Mouse (Mus musculus): ENCODE measurements around the gene Fau. TPM values are rescaled to one million over a fixed set of nuclear protein-coding genes. Genes with fewer than 3 reads are reported as not detected.

Fau gene
- polyA plus RNA-seq, 1 experiment from 2014 or later, result 471 TPM

DNA sequence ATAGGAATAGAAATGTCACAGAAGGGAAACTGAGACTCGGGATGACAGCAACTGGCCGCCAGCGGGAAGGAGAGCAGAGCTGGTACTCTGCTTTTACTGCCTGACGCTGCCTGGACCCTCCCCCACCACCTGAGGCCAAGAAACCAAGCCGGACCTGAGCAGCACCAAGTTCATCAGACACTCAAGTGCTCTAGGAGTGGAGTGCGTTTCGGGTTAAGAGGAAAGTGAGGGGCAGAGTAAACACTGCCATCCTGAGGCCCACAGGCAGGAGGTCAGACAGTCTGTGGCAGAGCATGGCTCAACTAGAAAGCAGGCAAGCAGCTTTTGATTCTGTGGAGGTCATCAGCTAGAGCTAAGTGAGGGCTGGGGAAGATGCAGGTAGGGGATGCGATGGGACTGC is 34.6 kb upstream of the Fau start:
- Histone ChIP-seq H3K36me3 (ENCODE audit: control insufficient read depth, insufficient read depth, low read length) (no peaks in the 10 kb centered on the region), H3K9me3 (ENCODE audit: control insufficient read depth, low read length) (no peaks in the 10 kb centered on the region), H3K27ac (ENCODE audit: low read depth, low read length) (no peak overlapping the region), H3K4me2 (ENCODE audit: low read length) (no peak overlapping the region), H3K9ac (ENCODE audit: low read depth, low read length) (no peak overlapping the region; the same call in 1 of the 2 replicates), H3K4me3 (ENCODE audit: low read length) (no peak overlapping the region), H3K4me1 (ENCODE audit: control insufficient read depth, insufficient read depth, low read depth, low read length) (no peaks in the 10 kb centered on the region), H3K27me3 (replicated peaks; ENCODE audit: control insufficient read depth, insufficient read depth, low read length) (no peaks in the 10 kb centered on the region)
- no peak for ATAC-seq
- WGBS, result 68% methylated on average over 8 of the region's 8 CpGs

DNA sequence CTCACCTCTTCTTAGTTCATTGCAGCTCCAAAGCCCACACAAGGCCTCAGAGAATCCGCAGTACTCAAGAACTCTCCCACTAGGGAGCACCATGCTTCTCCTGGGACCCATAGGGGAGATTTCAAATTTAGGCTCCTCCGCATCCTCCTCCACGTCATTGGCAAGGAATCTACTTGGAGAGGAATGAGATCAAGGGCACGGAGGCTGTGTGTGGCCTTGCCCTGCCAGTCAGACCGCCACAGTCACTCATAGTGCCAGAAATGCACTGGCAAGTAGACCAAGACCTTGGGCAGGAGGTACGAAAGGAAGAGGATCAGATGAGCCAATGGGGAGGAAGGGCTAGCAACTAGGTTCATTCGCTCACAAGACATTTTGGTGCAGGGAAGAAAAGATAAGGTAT is 33.7 kb upstream of the Fau start:
- Histone ChIP-seq H3K9ac (ENCODE audit: low read depth, low read length) (no peak overlapping the region), H3K4me3 (ENCODE audit: low read length) (no peak overlapping the region), H3K9me3 (ENCODE audit: control insufficient read depth, low read length) (no peaks in the 10 kb centered on the region), H3K36me3 (ENCODE audit: control insufficient read depth, insufficient read depth, low read length) (no peaks in the 10 kb centered on the region), H3K27ac (ENCODE audit: low read depth, low read length) (no peak overlapping the region), H3K27me3 (replicated peaks; ENCODE audit: control insufficient read depth, insufficient read depth, low read length) (no peaks in the 10 kb centered on the region), H3K4me1 (ENCODE audit: control insufficient read depth, insufficient read depth, low read depth, low read length) (no peaks in the 10 kb centered on the region), H3K4me2 (ENCODE audit: low read length) (no peak overlapping the region)
- ATAC-seq, result no peak
- 85% methylated on average over 7 of the region's 7 CpGs for WGBS

DNA sequence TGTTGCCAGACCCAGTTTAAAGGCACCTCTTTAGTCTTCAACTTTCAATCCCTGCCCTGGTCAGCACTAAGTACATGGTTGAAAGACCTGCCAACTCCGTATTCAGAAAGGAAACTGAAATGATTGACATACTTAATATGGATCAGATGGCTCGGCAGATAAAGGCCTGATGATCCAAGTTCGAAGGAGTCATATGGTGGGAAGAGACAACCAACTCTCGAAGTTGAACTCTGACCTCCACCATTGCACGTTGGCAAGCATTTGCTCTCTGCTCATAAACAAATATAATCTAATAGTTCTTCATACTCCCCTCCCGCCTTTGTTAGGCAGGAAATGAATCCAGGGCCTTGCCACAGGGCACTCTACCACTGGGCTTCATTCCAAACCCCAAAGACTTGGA is 28.7 kb upstream of the Fau start:
- H3K4me1 ChIP-seq (ENCODE audit: control insufficient read depth, insufficient read depth, low read depth, low read length), result no peaks in the 10 kb centered on the region
- no peaks in the 10 kb centered on the region for H3K9me3 ChIP-seq (ENCODE audit: control insufficient read depth, low read length)
- no peak overlapping the region for H3K9ac ChIP-seq (ENCODE audit: low read depth, low read length)
- H3K4me3 ChIP-seq (ENCODE audit: low read length), result no peak overlapping the region
- H3K27me3 ChIP-seq (replicated peaks; ENCODE audit: control insufficient read depth, insufficient read depth, low read length), result no peaks in the 10 kb centered on the region
- H3K36me3 ChIP-seq (ENCODE audit: control insufficient read depth, insufficient read depth, low read length), result no peaks in the 10 kb centered on the region
- no peak overlapping the region for H3K27ac ChIP-seq (ENCODE audit: low read depth, low read length)
- 84% methylated on average over 6 of the region's 6 CpGs for WGBS
- no peak overlapping the region for H3K4me2 ChIP-seq (ENCODE audit: low read length)
- no peak for ATAC-seq

DNA sequence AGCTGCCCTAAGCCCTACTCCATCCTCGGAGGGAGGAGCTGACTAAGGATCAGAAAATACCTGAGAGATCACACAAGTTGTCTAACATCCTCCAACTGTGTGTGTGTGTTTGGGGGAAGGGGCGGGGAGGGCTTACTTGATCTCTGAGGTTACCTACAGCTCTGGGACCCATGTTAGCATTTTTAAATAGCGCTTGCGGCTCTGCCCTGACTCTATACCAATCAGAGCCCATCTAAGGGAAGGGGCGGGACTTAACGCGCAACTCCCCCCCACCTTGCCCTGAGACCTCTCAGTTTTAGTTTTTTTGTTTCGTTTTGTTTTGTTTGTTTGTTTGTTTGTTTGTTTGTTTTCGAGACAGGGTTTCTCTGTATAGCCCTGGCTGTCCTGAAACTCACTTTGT is 28.2 kb upstream of the Fau start:
- Histone ChIP-seq H3K27me3 (replicated peaks; ENCODE audit: control insufficient read depth, insufficient read depth, low read length) (no peaks in the 10 kb centered on the region), H3K36me3 (ENCODE audit: control insufficient read depth, insufficient read depth, low read length) (no peaks in the 10 kb centered on the region), H3K9ac (ENCODE audit: low read depth, low read length) (no peak overlapping the region), H3K4me3 (ENCODE audit: low read length) (no peak overlapping the region), H3K9me3 (ENCODE audit: control insufficient read depth, low read length) (no peaks in the 10 kb centered on the region), H3K4me1 (ENCODE audit: control insufficient read depth, insufficient read depth, low read depth, low read length) (no peaks in the 10 kb centered on the region), H3K27ac (ENCODE audit: low read depth, low read length) (no peak overlapping the region), H3K4me2 (ENCODE audit: low read length) (no peak overlapping the region)
- ATAC-seq, result no peak
- 85% methylated on average over 9 of the region's 9 CpGs for WGBS

DNA sequence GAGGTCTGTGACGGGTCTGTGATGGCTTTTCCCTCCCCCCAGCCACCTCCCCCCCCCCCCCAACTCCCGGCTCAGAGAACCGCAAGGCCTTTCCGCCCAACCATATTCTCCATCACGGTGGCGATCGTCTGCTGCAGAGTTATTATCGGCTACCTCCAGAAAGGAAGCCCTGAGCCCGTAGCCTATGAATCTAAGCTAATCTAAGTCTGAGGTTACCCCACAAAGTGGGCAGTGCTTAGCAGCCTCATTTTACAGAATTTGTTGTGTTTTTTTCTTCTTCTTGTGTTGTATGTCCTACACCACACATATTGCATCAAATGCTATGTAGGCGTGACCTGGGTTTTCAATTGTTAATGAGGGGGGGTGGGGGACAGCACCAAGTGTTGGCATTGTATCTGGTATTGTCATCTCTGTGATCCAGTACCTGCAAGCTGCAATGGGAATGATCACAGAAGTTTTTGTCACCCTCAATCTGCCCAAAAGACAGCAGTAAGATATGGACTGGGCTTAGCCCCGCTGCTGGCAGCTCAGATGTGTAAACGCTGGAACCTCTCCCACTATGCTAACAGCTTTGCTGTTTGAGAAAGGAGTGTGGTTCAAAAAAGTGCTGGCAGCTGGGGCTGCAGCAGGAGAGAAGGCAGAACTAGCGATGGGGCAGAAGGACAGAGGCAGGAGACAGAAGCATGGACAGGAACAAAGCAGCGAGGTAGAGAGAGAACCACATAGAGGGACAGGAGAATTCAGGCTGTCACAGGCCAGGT is 26.9 kb upstream of the Fau start:
- H3K36me3 ChIP-seq (ENCODE audit: control insufficient read depth, insufficient read depth, low read length), result no peaks in the 10 kb centered on the region
- H3K9me3 ChIP-seq (ENCODE audit: control insufficient read depth, low read length), result no peaks in the 10 kb centered on the region
- H3K4me2 ChIP-seq (ENCODE audit: low read length), result no peak overlapping the region
- H3K27ac ChIP-seq (ENCODE audit: low read depth, low read length), result no peak overlapping the region
- 74% methylated on average over 14 of the region's 14 CpGs for WGBS
- H3K9ac ChIP-seq (ENCODE audit: low read depth, low read length), result no peak overlapping the region
- H3K27me3 ChIP-seq (replicated peaks; ENCODE audit: control insufficient read depth, insufficient read depth, low read length), result no peaks in the 10 kb centered on the region
- ATAC-seq, result no peak
- no peak overlapping the region for H3K4me3 ChIP-seq (ENCODE audit: low read length)
- H3K4me1 ChIP-seq (ENCODE audit: control insufficient read depth, insufficient read depth, low read depth, low read length), result no peaks in the 10 kb centered on the region

DNA sequence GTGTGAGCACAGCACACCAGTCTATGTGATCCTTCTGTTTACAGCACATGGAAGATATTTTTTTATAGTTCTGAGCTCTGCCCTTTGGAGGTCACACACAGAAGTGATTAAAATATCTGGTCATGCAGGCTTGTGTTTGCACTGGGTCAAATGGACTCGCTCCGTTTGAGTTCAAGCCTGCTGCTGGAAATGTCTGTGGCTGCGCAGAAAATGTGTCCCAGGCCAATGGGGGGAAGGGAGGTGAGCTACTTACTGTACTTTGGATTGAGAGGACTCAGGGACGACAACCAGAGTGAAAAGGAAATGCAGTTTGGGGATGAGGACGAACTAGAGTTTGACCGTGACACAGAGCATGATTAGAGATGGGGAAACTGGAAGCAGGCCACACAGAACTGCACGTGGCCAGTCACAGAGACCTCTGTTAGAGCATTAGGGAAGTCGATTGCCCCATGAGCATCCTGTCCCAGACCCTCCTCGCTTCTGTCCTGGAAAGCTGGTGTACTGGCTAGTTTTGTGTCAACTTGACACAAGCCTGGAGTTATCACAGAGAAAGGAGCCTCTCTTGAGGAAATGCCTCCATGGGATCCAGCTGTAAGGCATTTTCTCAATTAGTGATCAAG is 21.6 kb upstream of the Fau start:
- WGBS, result 83% methylated on average over 9 of the region's 9 CpGs
- ATAC-seq, result no peak
- Histone ChIP-seq H3K4me3 (ENCODE audit: low read length) (no peak overlapping the region), H3K36me3 (ENCODE audit: control insufficient read depth, insufficient read depth, low read length) (no peaks in the 10 kb centered on the region), H3K9me3 (ENCODE audit: control insufficient read depth, low read length) (no peaks in the 10 kb centered on the region), H3K27ac (ENCODE audit: low read depth, low read length) (no peak overlapping the region), H3K4me1 (ENCODE audit: control insufficient read depth, insufficient read depth, low read depth, low read length) (no peaks in the 10 kb centered on the region), H3K9ac (ENCODE audit: low read depth, low read length) (no peak overlapping the region), H3K4me2 (ENCODE audit: low read length) (no peak overlapping the region), H3K27me3 (replicated peaks; ENCODE audit: control insufficient read depth, insufficient read depth, low read length) (no peaks in the 10 kb centered on the region)

DNA sequence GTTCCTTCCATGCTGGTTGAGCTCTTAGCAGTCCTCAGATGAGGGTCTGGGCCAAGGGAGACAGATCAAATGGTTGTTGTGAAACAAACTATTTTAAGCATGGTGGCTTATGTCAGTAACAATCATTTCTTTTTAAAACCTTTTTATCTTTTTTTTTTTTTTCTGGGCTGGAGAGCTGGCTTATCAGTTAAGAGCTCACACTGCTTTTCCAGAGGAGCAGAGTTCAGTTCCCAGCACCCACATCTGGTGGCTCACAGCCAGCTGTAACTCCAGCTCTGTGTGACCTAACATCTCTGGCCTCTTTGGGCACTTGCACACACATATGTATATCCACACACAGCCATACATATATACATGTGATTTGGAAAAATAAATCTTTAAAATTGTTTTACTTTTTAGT is 19.9 kb upstream of the Fau start:
- Histone ChIP-seq H3K9me3 (ENCODE audit: control insufficient read depth, low read length) (no peaks in the 10 kb centered on the region), H3K4me3 (ENCODE audit: low read length) (no peak overlapping the region), H3K9ac (ENCODE audit: low read depth, low read length) (no peak overlapping the region), H3K27ac (ENCODE audit: low read depth, low read length) (no peak overlapping the region), H3K27me3 (replicated peaks; ENCODE audit: control insufficient read depth, insufficient read depth, low read length) (no peaks in the 10 kb centered on the region), H3K4me2 (ENCODE audit: low read length) (no peak overlapping the region), H3K36me3 (ENCODE audit: control insufficient read depth, insufficient read depth, low read length) (no peaks in the 10 kb centered on the region), H3K4me1 (ENCODE audit: control insufficient read depth, insufficient read depth, low read depth, low read length) (no peaks in the 10 kb centered on the region)
- ATAC-seq, result no peak

DNA sequence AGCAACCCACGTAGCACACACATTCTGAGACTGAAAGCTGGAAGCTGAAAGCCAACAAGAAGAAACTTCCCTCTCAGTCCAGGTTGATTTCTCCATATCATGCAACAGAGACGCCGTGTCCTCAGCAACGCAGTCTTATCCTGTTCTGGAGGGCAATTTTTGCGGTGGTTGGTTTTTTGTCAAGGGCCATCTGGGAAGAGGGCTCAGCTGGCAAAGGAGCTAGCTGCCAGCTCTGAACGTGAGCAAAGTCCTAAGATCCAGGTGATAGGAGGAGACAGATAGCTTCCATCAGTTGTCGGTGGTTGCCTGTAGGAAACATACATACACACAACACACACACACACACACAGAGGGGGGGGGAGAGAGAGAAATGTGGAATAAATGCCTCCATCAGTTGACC is 19.3 kb upstream of the Fau start:
- H3K36me3 ChIP-seq (ENCODE audit: control insufficient read depth, insufficient read depth, low read length), result no peaks in the 10 kb centered on the region

DNA sequence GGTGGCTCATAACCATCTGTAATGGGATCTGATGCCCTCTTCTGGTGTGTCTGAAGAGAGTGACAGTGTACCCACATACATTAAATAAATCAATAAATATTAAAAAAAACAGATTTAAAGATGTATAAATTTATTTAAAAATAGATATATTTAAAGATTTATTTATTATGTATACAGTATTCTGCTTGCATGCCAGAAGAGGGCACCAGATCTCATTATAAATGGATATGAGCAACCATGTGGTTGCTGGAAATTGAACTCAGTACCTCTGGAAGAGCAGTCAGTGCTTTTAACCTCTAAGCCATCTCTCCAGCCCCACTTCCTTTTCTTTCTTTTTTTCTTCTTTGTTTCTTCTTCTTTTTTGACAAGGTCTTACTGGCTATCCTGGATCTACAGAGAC is 17.6 kb upstream of the Fau start:
- H3K9ac ChIP-seq (ENCODE audit: low read depth, low read length), result no peak overlapping the region
- no peaks in the 10 kb centered on the region for H3K36me3 ChIP-seq (ENCODE audit: control insufficient read depth, insufficient read depth, low read length)
- H3K4me3 ChIP-seq (ENCODE audit: low read length), result no peak overlapping the region
- no peaks in the 10 kb centered on the region for H3K9me3 ChIP-seq (ENCODE audit: control insufficient read depth, low read length)
- H3K27ac ChIP-seq (ENCODE audit: low read depth, low read length), result no peak overlapping the region
- ATAC-seq, result no peak
- H3K4me2 ChIP-seq (ENCODE audit: low read length), result no peak overlapping the region
- no peaks in the 10 kb centered on the region for H3K27me3 ChIP-seq (replicated peaks; ENCODE audit: control insufficient read depth, insufficient read depth, low read length)
- peaks cover 1% of the 10 kb centered on the region for H3K4me1 ChIP-seq (ENCODE audit: control insufficient read depth, insufficient read depth, low read depth, low read length)

More for the DNA sequence above, 19.3 kb upstream of the Fau start:
- Histone ChIP-seq H3K4me2 (ENCODE audit: low read length) (no peak overlapping the region), H3K27ac (ENCODE audit: low read depth, low read length) (no peak overlapping the region), H3K9me3 (ENCODE audit: control insufficient read depth, low read length) (no peaks in the 10 kb centered on the region), H3K9ac (ENCODE audit: low read depth, low read length) (no peak overlapping the region; the same call in 1 of the 2 replicates), H3K27me3 (replicated peaks; ENCODE audit: control insufficient read depth, insufficient read depth, low read length) (no peaks in the 10 kb centered on the region), H3K4me1 (ENCODE audit: control insufficient read depth, insufficient read depth, low read depth, low read length) (no peaks in the 10 kb centered on the region), H3K4me3 (ENCODE audit: low read length) (no peak overlapping the region)
- no peak for ATAC-seq
- 78% methylated on average over 7 of the region's 7 CpGs for WGBS

Measured in hindbrain, embryonic 16.5 days (tissue).